Comparison of ENCODE assay signal across 27 mouse cellular contexts in genomic region chr6:87991216-87991615, GRCm38 (mm10). TPM values are rescaled to one million over a fixed set of nuclear protein-coding genes. Genes with fewer than 3 reads are reported as not detected.
DNase-seq lines count a peak whose midpoint lies in the region; ATAC-seq and TF ChIP-seq lines count a peak whose summit lies in the region.
"Had no signal": no experiment of that assay in that cellular context is flagged by ENCODE, and none has a peak within 500 bp of the region (broad histone marks: within the 10 kb centered on the region; RNA-seq: fewer than 3 reads in every experiment).

No protein-coding gene starts in this region.

- no peak overlapping the region for H3ac ChIP-seq in myocyte (ENCODE audit: control insufficient read depth, insufficient read length)

- no peak overlapping the region for H3K4me2 ChIP-seq in myocyte (ENCODE audit: low read depth)
- H3K4me2 ChIP-seq: embryonic facial prominence, embryonic 13.5 days; heart, embryonic 13.5 days; hindbrain, embryonic 12.5 days; hindbrain, embryonic 15.5 days had no signal

- no peaks in the 10 kb centered on the region for H3K36me3 ChIP-seq in myocyte (ENCODE audit: control insufficient read depth, insufficient read depth)
- H3K36me3 ChIP-seq in thymus, adult 2 months (ENCODE audit: control insufficient read depth, insufficient read depth, low read length) = no peaks in the 10 kb centered on the region
- H3K36me3 ChIP-seq: hindbrain, embryonic 15.5 days had no signal

- no peak for TF ChIP-seq CTCF in thymus, adult 2 months (IDR thresholded peaks at IDR 0.05; ENCODE audit: borderline replicate concordance, control insufficient read depth, extremely low read depth, insufficient read depth, low read length, poor library complexity)

- no peak for TF ChIP-seq POLR2A in myocyte (IDR thresholded peaks at IDR 0.05; ENCODE audit: insufficient read length, low read depth)
- TF ChIP-seq POLR2A in thymus, adult 2 months (IDR thresholded peaks at IDR 0.05; ENCODE audit: control insufficient read depth, extremely low read depth, insufficient read depth, low read length, poor library complexity) = no peak

- H3K27ac ChIP-seq in thymus, adult 2 months (ENCODE audit: control insufficient read depth, insufficient read depth, low read length) = no peak overlapping the region
- H3K27ac ChIP-seq: embryonic facial prominence, embryonic 10.5 days; embryonic facial prominence, embryonic 13.5 days; heart, adult 2 months; heart, embryonic 10.5 days; heart, embryonic 13.5 days; hindbrain, embryonic 12.5 days had no signal

- H3K27me3 ChIP-seq in myocyte (ENCODE audit: control insufficient read depth, insufficient read depth, insufficient read length) = no peaks in the 10 kb centered on the region
- no peaks in the 10 kb centered on the region for H3K27me3 ChIP-seq in thymus, adult 2 months (ENCODE audit: control insufficient read depth, insufficient read depth, low read length)
- H3K27me3 ChIP-seq: CH12.LX; embryonic facial prominence, embryonic 13.5 days; heart, embryonic 13.5 days; hindbrain, embryonic 12.5 days; hindbrain, embryonic 15.5 days had no signal

- WGBS in thymus, adult 2 months = 26% methylated on average over 4 of the region's 4 CpGs

- H3K4me1 ChIP-seq in thymus, adult 2 months (replicated peaks; ENCODE audit: control insufficient read depth, insufficient read depth, low read length) = peaks cover 9% of the 10 kb centered on the region

- no peak overlapping the region for H3K4me3 ChIP-seq in myocyte
- H3K4me3 ChIP-seq in thymus, adult 2 months (ENCODE audit: control insufficient read depth, insufficient read depth, low read length) = no peak overlapping the region
- H3K4me3 ChIP-seq: embryonic facial prominence, embryonic 10.5 days; embryonic facial prominence, embryonic 13.5 days; erythroblast, embryonic 14.5 days; heart, adult 2 months; heart, embryonic 10.5 days; heart, embryonic 13.5 days; hindbrain, embryonic 12.5 days; hindbrain, embryonic 15.5 days had no signal

- DNase-seq in retina, postnatal 1 day = peak; percentile 24
- DNase-seq in retina, embryonic 14.5 days (ENCODE audit: low spot score) = no peak
- DNase-seq in A20 (ENCODE audit: low read depth, low spot score) = peak; percentile 17
- no peak for DNase-seq in ovary, postnatal 14 days (ENCODE audit: low spot score)
- DNase-seq in thymus, adult 2 months = no peak
- DNase-seq: adrenal gland, adult 2 months; cerebellum, adult 11 months; cerebellum, adult 2 months; cerebellum, adult 9-11 months; cerebellum, postnatal 25 days; embryo, embryonic 11 days; forebrain, postnatal 0 days; gastrocnemius, postnatal 25 days; heart, adult 2 months; heart, postnatal 14 days had no signal

- ATAC-seq in granulocyte monocyte progenitor cell, adult 5-6 weeks (replicated peaks; ENCODE audit: poor library complexity, severe bottlenecking) = 0 out of 2 replicates have a peak, but pooled peaks have one; percentile 7
- ATAC-seq: forebrain, embryonic 14.5 days; forebrain, postnatal 0 days had no signal

- H3K79me2 ChIP-seq in myocyte (ENCODE audit: control insufficient read depth, insufficient read depth) = no peaks in the 10 kb centered on the region

TF ChIP-seq in myocyte, 11 proteins besides CTCF, POLR2A, EP300 and RAD21:
- TF ChIP-seq REST (IDR thresholded peaks at IDR 0.05; ENCODE audit: insufficient read depth, insufficient read length) (no peak), MYOG (IDR thresholded peaks at IDR 0.05; ENCODE audit: control insufficient read depth in 1 of 3, insufficient read depth in 1 of 3, insufficient read length in 2 of 3, low read depth in 2 of 3) (peak; percentile 39 to 97 (median 96)), TCF12 (IDR thresholded peaks at IDR 0.05; ENCODE audit: insufficient read depth, poor library complexity, severe bottlenecking) (no peak), MYOD1 (IDR thresholded peaks at IDR 0.05; ENCODE audit: control insufficient read depth in 1 of 3, insufficient read length in 2 of 3, low read depth in 2 of 3) (peak in 2 of 3 experiments; percentile 90 to 96), TCF3 (IDR thresholded peaks at IDR 0.05; ENCODE audit: insufficient read length, low read depth) (peak; percentile 88)

RNA-seq across cellular contexts. Expression of gene H1fx, which starts 9.8 kb away (rescaled TPM):
- 1.4 and 4.9 TPM in 2 replicates for total RNA-seq in granulocyte monocyte progenitor cell, adult 5-6 weeks (2014; fragmentation: Nextera tagmentation)
- total RNA-seq in granulocyte monocyte progenitor cell, adult 5-6 weeks (2017) = 0.78 and 2.7 TPM in 2 replicates
- polyA plus RNA-seq in myocyte (2012; fragmentation: generic; extraction: Trizol) = 84.3 TPM
- polyA plus RNA-seq in thymus, adult 2 months (2012; rRNA removed) = 9.8 and 25.4 TPM in 2 replicates
- total RNA-seq: G1E had no signal
- polyA plus RNA-seq: G1E had no signal

RNA-seq across cellular contexts. Expression of gene Rab7, which starts 53.9 kb away (rescaled TPM):
- total RNA-seq in granulocyte monocyte progenitor cell, adult 5-6 weeks (2014; fragmentation: Nextera tagmentation) = 239 and 246 TPM in 2 replicates
- 89.1 and 102 TPM in 2 replicates for total RNA-seq in granulocyte monocyte progenitor cell, adult 5-6 weeks (2017)
- 181 TPM for polyA plus RNA-seq in myocyte (2012; fragmentation: generic; extraction: Trizol)
- polyA plus RNA-seq in thymus, adult 2 months (2012; rRNA removed) = 145 and 148 TPM in 2 replicates

Comparison
In these comparisons a context has a peak if more than half of its experiments do, and no peak if none do; other contexts are left out.
1. DNase-seq: peak in retina, postnatal 1 day (single experiment) and A20 (single experiment); none in retina, embryonic 14.5 days (single experiment), ovary, postnatal 14 days (single experiment) and thymus, adult 2 months (single experiment).